Mouse (Mus musculus) embryonic stem cell, embryonic (primary cell): Measurements from ENCODE around the gene Selenow.

ENCODE experiments used
- CTCF ChIA-PET, 4 experiments: fragments of 300-600 bp in 2 of 4; fragments of 350-600 bp in 2 of 4; sonication (Branson Sonifier 250); formaldehyde crosslinking; loops; one replicate each; lab custom pipeline; 2022; ENCODE audit warnings: inconsistent platforms in 2 of 4; lab: Charles Lee
- POLR2A ChIA-PET, 4 experiments: fragments of 300-600 bp in 2 of 4; fragments of 350-600 bp in 2 of 4; sonication (Branson Sonifier 250); formaldehyde crosslinking; loops; one replicate each; lab custom pipeline; 2022; ENCODE audit warnings: antibody characterized with exemption in 4 of 4, inconsistent platforms in 1 of 4; lab: Charles Lee

The Selenow gene

GRCm38 (mm10) chr7:15901366-15902048, 20.7 kb downstream of the Selenow start:
- CTCF ChIA-PET, result interaction anchor here in 3 of 4 experiments (0.5 to 2.3 kb wide), 11 partner anchors 11 to 388 kb away, joined by 3 to 23 read pairs (median 5); partner anchors contain the start of gene Bicra (in 1 of the 3)
- POLR2A ChIA-PET, result interaction anchor here in 2 of 4 experiments (0.5 to 1.5 kb wide), 16 partner anchors 8 to 231 kb away, joined by 3 to 13 read pairs (median 3); partner anchors contain the start of genes Crxos (in 2 of the 2), Napa (in 2 of the 2), Selenow (in 1 of the 2) and Slc8a2 (in 1 of the 2)

GRCm38 (mm10) chr7:15894251-15894650, 28.0 kb downstream of the Selenow start:
- ChIA-PET CTCF (interaction anchor here in 1 of 4 experiments (0.6 kb wide), 1 partner anchor 808 kb away, joined by 3 read pairs; no protein-coding TSS in a partner anchor), POLR2A (interaction anchor here in 3 of 4 experiments (1.0 to 2.1 kb wide), 3 partner anchors 10 to 18 kb away, joined by 4 to 11 read pairs (median 6); no protein-coding TSS in a partner anchor)

GRCm38 (mm10) chr7:15884127-15884526, 38.1 kb downstream of the Selenow start:
- ChIA-PET CTCF (interaction anchor here in 2 of 4 experiments (0.8 to 1.9 kb wide), 2 partner anchors 25 to 28 kb away, joined by 3 to 6 read pairs; no protein-coding TSS in a partner anchor), POLR2A (no interaction called here)

GRCm38 (mm10) chr7:15882317-15882716, 39.9 kb downstream of the Selenow start, which contains the start of gene Crxos:
Gene Crxos, plus strand, starts transcription at chr7:15882617.
- CTCF ChIA-PET, result interaction anchor here in 3 of 4 experiments (0.6 to 1.9 kb wide), 3 partner anchors 30 kb away, joined by 3 to 6 read pairs (median 5); no protein-coding TSS in a partner anchor
- POLR2A ChIA-PET, result interaction anchor here in 3 of 4 experiments (0.6 to 1.1 kb wide), 3 partner anchors 19 to 84 kb away, joined by 3 to 6 read pairs (median 3); no protein-coding TSS in a partner anchor

GRCm38 (mm10) chr7:15881831-15882230, 40.4 kb downstream of the Selenow start:
- POLR2A ChIA-PET, result interaction anchor here in 2 of 4 experiments (0.6 to 1.1 kb wide), 2 partner anchors 20 to 85 kb away, joined by 3 to 6 read pairs; no protein-coding TSS in a partner anchor
- CTCF ChIA-PET, result interaction anchor here in 2 of 4 experiments (0.6 to 1.0 kb wide), 2 partner anchors 30 to 31 kb away, joined by 3 read pairs; no protein-coding TSS in a partner anchor

GRCm38 (mm10) chr7:15881388-15881787, 40.8 kb downstream of the Selenow start:
- ChIA-PET CTCF (interaction anchor here in 1 of 4 experiments (1.0 kb wide), 1 partner anchor 31 kb away, joined by 3 read pairs; no protein-coding TSS in a partner anchor), POLR2A (interaction anchor here in 1 of 4 experiments (1.1 kb wide), 1 partner anchor 20 kb away, joined by 3 read pairs; no protein-coding TSS in a partner anchor)

- CTCF ChIA-PET, result interaction anchor here in 1 of 4 experiments (1.0 kb wide), 1 partner anchor 21 kb away, joined by 3 read pairs; no protein-coding TSS in a partner anchor
- POLR2A ChIA-PET, result interaction anchor here in 1 of 4 experiments (0.6 kb wide), 1 partner anchor 242 kb away, joined by 3 read pairs; no protein-coding TSS in a partner anchor
Observed at GRCm38 (mm10) chr7:15879756-15880155, 42.4 kb downstream of the Selenow start, which contains the start of gene Crx. Gene Crx, minus strand, starts transcription at chr7:15879968.
